Mouse (Mus musculus): ENCODE measurements around the gene Stk17b. TPM values are rescaled to one million over a fixed set of nuclear protein-coding genes. Genes with fewer than 3 reads are reported as not detected.

Stk17b gene
- 15.0 and 16.7 TPM in 2 replicates for polyA plus RNA-seq (2014; fragmentation: Nextera tagmentation; extraction: Ambion mirVana)

DNA sequence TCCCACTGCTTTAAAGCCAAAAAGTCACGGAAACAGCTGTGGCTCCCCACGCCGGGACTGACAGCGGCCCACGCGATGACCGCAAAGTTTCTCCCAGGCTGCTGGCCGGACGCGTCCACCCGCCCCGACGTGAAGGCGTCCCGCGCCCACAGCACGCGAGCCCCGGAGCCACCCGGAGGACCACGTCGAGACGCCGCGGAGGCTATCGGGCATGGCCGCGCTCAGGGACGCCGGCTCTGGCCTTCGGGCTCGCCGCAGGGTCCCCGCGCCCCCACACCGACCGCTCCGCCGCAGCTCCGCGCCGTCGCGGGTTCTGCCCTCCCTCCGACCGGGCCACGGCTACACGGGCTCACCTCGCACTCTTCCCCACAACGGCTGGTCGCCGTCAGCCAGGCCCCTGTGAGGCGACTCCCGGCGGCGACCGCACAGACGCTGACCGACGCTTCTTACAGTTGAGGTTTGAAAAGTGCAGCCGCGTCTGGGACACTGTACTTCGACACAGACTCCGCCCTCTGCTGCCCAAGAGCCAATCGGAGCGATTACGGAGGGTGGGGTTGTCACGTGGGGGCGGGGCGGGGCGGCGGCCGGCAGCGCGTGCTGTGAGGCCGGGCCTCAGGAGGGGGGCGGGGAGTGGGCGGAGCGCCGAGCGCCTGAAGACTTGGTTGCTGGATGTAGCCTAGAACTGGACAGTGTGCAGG lies at the start of gene Stk17b:
TSS of gene Stk17b (minus strand) at position 504 of the 698 bp plus-strand sequence.
- TF ChIP-seq CTCF (IDR thresholded peaks at IDR 0.05; ENCODE audit: low read depth): no peak
- DNase-seq (peak; percentile 96), ATAC-seq (ENCODE audit: insufficient read depth) (peak; percentile 99)
- H3K27ac ChIP-seq (ENCODE audit: low read depth): peak within 1 kb of the TSS; percentile 91
- no peaks in the 10 kb centered on the region for H3K36me3 ChIP-seq (ENCODE audit: insufficient read depth)
- no peaks in the 10 kb centered on the region for H3K27me3 ChIP-seq (ENCODE audit: insufficient read depth, low read length)
- H3K4me2 ChIP-seq: peak within 1 kb of the TSS; percentile 74
- peak within 1 kb of the TSS; percentile 87 for H3K4me3 ChIP-seq (ENCODE audit: low read depth, low read length)
- H3K4me1 ChIP-seq (ENCODE audit: insufficient read depth): no peaks in the 10 kb centered on the region
- 0% methylated on average over 77 of the region's 81 CpGs for WGBS
- H3K9ac ChIP-seq: peak within 1 kb of the TSS; percentile 86
- H3K9me3 ChIP-seq (ENCODE audit: low read depth, low read length): no peaks in the 10 kb centered on the region

- Histone ChIP-seq H3K27me3 (ENCODE audit: insufficient read depth, low read length) (no peaks in the 10 kb centered on the region), H3K36me3 (ENCODE audit: insufficient read depth) (0 out of 2 replicates have a peak, but pooled peaks cover 4% of the 10 kb centered on the region), H3K27ac (ENCODE audit: low read depth) (no peak overlapping the region), H3K9ac (no peak overlapping the region), H3K9me3 (ENCODE audit: low read depth, low read length) (no peaks in the 10 kb centered on the region), H3K4me2 (no peak overlapping the region), H3K4me3 (ENCODE audit: low read depth, low read length) (no peak overlapping the region), H3K4me1 (ENCODE audit: insufficient read depth) (no peaks in the 10 kb centered on the region)
- ATAC-seq (ENCODE audit: insufficient read depth) (no peak), DNase-seq (no peak)
- TF ChIP-seq CTCF (IDR thresholded peaks at IDR 0.05; ENCODE audit: low read depth): no peak
- 86% methylated on average over 5 of the region's 5 CpGs for WGBS
Observed at GRCm38 (mm10) chr1:53830286-53830685, 45.3 kb upstream of the Stk17b start.

- Histone ChIP-seq H3K4me1 (ENCODE audit: insufficient read depth) (no peaks in the 10 kb centered on the region), H3K4me2 (no peak overlapping the region), H3K4me3 (ENCODE audit: low read depth, low read length) (no peak overlapping the region), H3K9me3 (ENCODE audit: low read depth, low read length) (no peaks in the 10 kb centered on the region), H3K9ac (no peak overlapping the region), H3K27me3 (ENCODE audit: insufficient read depth, low read length) (no peaks in the 10 kb centered on the region), H3K36me3 (ENCODE audit: insufficient read depth) (0 out of 2 replicates have a peak, but pooled peaks cover 4% of the 10 kb centered on the region), H3K27ac (ENCODE audit: low read depth) (no peak overlapping the region)
- DNase-seq (no peak), ATAC-seq (ENCODE audit: insufficient read depth) (no peak)
- no peak for TF ChIP-seq CTCF (IDR thresholded peaks at IDR 0.05; ENCODE audit: low read depth)
- WGBS: 71% methylated on average over 9 of the region's 9 CpGs
Observed at GRCm38 (mm10) chr1:53829089-53829488, 44.1 kb upstream of the Stk17b start.

GRCm38 (mm10) chr1:53824446-53825337 lies 39.7 kb upstream of the Stk17b start:
- ATAC-seq (ENCODE audit: insufficient read depth) (no peak), DNase-seq (no peak)
- Histone ChIP-seq H3K27ac (ENCODE audit: low read depth) (no peak overlapping the region), H3K4me3 (ENCODE audit: low read depth, low read length) (no peak overlapping the region), H3K27me3 (ENCODE audit: insufficient read depth, low read length) (no peaks in the 10 kb centered on the region), H3K9ac (no peak overlapping the region), H3K36me3 (ENCODE audit: insufficient read depth) (no peaks in the 10 kb centered on the region), H3K4me1 (ENCODE audit: insufficient read depth) (no peaks in the 10 kb centered on the region), H3K4me2 (no peak overlapping the region), H3K9me3 (ENCODE audit: low read depth, low read length) (no peaks in the 10 kb centered on the region)
- WGBS: 78% methylated on average over 9 of the region's 9 CpGs
- no peak for TF ChIP-seq CTCF (IDR thresholded peaks at IDR 0.05; ENCODE audit: low read depth)

DNA sequence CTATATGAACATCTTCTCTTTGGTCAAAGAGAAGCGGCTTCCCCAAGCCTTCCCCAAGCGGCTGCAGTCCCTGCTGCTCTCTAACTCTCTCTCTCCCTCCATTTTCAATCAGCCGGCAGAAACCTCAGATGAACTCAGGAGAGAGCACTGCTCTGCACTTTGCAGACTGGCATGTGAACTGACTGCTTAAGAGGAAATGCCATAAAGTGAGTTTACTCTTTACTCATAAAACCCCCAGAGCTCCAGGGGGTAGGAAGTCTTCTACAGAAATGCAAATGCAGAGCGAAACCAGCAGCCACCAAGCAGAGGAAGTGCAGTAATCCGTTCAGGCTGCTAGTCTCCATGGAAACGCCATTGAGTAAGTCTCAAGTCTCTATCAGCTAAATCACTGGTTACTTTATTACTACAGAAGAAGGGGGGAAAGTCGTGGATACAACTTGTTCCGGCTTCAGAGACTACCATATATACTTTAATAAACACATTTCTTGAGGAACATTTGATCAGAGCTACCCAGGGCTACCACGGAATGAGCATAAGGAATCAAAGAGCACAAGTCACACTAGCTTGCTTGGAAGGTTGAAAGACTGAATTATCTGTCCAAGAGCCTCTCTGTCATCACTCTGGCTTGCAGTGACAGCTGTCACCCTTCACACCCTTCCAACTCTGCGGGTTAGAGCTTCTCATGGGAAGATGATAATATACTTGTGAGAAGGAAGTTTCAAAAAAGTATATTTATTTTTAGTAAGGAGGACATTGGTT lies 38.8 kb upstream of the Stk17b start:
- DNase-seq (peak; percentile 70), ATAC-seq (ENCODE audit: insufficient read depth) (peak; percentile 83)
- Histone ChIP-seq H3K4me2 (peak overlapping the region; percentile 51), H3K9me3 (ENCODE audit: low read depth, low read length) (no peaks in the 10 kb centered on the region), H3K4me3 (ENCODE audit: low read depth, low read length) (0 out of 2 replicates have a peak overlapping the region, but pooled peaks have one; percentile 8), H3K9ac (no peak overlapping the region), H3K4me1 (ENCODE audit: insufficient read depth) (no peaks in the 10 kb centered on the region), H3K36me3 (ENCODE audit: insufficient read depth) (no peaks in the 10 kb centered on the region), H3K27me3 (ENCODE audit: insufficient read depth, low read length) (no peaks in the 10 kb centered on the region), H3K27ac (ENCODE audit: low read depth) (peak overlapping the region; percentile 71)
- TF ChIP-seq CTCF (IDR thresholded peaks at IDR 0.05; ENCODE audit: low read depth): no peak
- 7% methylated on average over 10 of the region's 10 CpGs for WGBS

GRCm38 (mm10) chr1:53821983-53822382 lies 37.0 kb upstream of the Stk17b start:
- no peak for ATAC-seq (ENCODE audit: insufficient read depth)
- Histone ChIP-seq H3K9me3 (ENCODE audit: low read depth, low read length) (no peaks in the 10 kb centered on the region), H3K4me3 (ENCODE audit: low read depth, low read length) (no peak overlapping the region), H3K36me3 (ENCODE audit: insufficient read depth) (no peaks in the 10 kb centered on the region), H3K9ac (no peak overlapping the region), H3K4me2 (no peak overlapping the region), H3K4me1 (ENCODE audit: insufficient read depth) (no peaks in the 10 kb centered on the region), H3K27me3 (ENCODE audit: insufficient read depth, low read length) (no peaks in the 10 kb centered on the region), H3K27ac (ENCODE audit: low read depth) (no peak overlapping the region)
- no peak for TF ChIP-seq CTCF (IDR thresholded peaks at IDR 0.05; ENCODE audit: low read depth)
- DNase-seq: no peak
